Mouse (Mus musculus): ENCODE measurements around the gene Fa2h.

GRCm38 (mm10) chr8:111375192-111375591 lies 18.4 kb downstream of the Fa2h start:
- no peak for TF ChIP-seq HCFC1 (IDR thresholded peaks at IDR 0.05; ENCODE audit: borderline replicate concordance, insufficient read depth, low read length)
- TF ChIP-seq MAFK (IDR thresholded peaks at IDR 0.05; ENCODE audit: insufficient read depth, low read depth, low read length), result no peak
- no peak for TF ChIP-seq ZNF384 (IDR thresholded peaks at IDR 0.05; ENCODE audit: low read depth, low read length)

All from ES-E14 (cell line).